Mouse (Mus musculus) kidney, adult 9 months (tissue): ENCODE measurements at regions not wholly inside any gene's neighbourhood (a gene's known extent, or its start where the extent isn't known, plus 50 kb on each side); places are given as distances from the start of the nearest gene placed in this dataset.

Experiments
- DNase-seq: peaks from one replicate; pipeline ENCODE4 v3.0.0; 2022

GRCm38 (mm10) chr7:49704635-49705034 is 54.3 kb upstream of the Htatip2 start:
- DNase-seq = no peak

GRCm38 (mm10) chr7:49700734-49701133 is 58.2 kb upstream of the Htatip2 start:
- DNase-seq = no peak

GRCm38 (mm10) chr7:49700024-49700390 is 58.9 kb upstream of the Htatip2 start:
- no peak for DNase-seq

- peak; percentile 48 for DNase-seq
Observed at GRCm38 (mm10) chr7:49699107-49700023, 59.5 kb upstream of the Htatip2 start.

DNA sequence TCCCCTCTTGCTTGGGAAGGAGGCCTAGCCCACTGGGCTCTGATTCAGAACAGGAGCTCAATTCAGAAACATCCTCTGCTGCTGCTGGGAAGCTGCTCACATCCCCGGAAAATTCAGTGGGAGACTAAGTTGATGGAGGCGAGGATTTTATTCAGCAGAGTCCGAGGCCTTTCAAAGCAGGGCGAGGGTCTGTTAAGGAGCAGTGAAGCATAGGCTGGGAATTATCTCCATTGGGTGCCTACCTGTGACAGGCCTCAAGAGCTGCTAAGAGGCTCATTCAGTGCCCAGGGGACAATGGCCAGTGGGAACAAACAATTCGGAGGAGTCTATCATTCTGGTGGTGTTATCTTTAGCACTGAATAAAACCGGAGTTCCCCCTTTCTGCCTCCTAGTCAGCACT is 59.6 kb upstream of the Dbx1 start:
- no peak for DNase-seq

DNA sequence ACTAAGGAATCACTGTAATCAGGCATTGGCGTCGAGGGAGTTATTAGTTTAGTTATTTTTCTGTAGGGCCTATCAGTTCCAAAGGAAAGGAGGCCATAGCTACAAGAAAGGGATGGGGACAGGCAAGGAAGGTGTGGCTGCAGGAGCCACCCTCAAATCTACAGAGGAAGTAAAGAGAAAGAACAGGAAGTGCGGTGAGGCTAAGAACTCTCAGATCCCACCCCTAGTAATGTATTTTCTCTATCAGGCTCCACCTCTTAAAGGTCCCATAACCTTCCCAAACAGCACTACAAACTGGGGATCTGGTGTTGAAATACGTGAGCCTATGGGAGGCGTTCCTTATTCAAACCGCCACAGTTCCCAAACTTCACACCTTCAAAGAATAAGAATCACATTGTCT is 52.9 kb upstream of the Dbx1 start:
- DNase-seq = no peak

- no peak for DNase-seq
Observed at GRCm38 (mm10) chr7:49688521-49689399, 52.1 kb upstream of the Dbx1 start.

DNA sequence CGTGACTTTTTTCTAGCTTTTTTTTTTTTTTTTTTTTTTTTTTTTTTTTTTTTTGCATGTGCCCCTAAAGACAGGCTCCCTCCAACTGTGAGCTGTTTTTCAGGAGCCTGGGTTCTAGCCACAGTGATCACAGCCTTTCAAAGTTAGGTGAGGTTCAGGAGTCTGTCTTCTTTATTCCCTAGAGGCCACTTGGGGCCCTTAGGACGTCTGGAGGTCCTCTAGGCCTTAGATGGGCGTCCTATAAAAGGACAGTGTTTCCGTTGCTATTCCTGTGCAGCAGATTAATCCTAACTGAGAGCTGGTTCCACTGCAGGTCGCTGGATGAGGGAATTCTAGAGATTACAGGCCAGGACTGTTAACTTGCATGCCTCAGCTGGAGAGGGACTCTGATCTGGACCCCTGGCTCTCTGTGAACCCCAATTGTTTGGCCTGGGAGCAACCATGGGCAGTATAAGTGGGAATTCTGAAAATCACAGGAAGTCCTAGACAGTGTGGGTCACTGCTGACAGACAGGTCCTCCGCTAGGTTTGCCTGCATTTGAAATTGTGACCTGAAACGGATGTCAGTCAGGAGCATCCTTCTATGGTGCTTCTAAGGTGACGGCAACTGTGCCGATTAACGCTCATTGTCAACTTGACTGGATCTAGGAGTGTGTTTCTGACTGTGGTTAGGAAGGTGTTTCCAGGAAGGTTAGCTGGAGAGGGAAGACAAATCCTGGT is 51.2 kb upstream of the Dbx1 start:
- DNase-seq = no peak

DNA sequence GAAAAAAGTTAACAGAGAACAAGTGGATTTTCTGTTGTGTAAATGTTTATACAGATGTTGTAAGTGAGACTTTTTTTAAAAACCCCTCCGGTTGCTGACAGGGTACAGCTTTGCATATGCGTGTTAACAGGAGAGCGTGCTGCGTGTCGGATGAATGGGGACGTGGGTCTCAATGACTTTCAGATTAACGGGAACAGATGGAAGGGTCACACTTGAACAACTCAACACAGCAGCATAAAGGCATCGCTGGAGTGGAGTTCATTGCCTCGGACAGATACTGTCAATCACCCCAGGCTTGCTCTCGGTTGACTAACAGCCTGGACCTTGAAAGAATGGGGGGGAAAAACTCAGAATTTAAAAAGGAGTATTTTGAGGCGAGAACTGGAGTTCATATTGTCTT is 50.3 kb upstream of the Dbx1 start:
- no peak for DNase-seq
